Mouse (Mus musculus): ENCODE results near the gene Cnbp. TPM values are rescaled to one million over a fixed set of nuclear protein-coding genes. Genes with fewer than 3 reads are reported as not detected.

Gene Cnbp
- total RNA-seq, 2 experiments from 2014 or later, result 452 to 474 TPM

DNA sequence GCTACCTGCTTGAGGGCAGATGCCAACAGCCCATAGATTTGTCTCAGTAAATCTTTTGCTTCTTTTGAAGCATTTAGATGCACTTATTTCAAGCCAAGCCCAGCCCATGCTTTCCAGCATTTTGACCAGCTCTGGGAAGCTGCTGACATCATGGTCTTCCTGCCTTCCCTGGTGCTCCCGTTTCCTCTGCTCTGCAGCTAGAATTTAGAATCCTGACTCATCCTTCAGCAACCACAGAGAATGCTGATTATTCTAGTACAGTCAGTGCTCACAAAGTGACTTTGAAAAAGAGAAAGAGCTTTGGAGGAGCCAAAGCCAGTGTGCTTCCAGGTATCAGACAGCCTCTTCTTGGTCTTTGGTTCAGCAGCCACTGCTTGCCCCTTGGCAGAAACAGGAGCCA, 6.2 kb upstream of the Cnbp start:
- intact Hi-C loops (cut with DNase I; ENCODE audit: low total_unique reads), result no loop called here
- DNase-seq, result no peak

DNA sequence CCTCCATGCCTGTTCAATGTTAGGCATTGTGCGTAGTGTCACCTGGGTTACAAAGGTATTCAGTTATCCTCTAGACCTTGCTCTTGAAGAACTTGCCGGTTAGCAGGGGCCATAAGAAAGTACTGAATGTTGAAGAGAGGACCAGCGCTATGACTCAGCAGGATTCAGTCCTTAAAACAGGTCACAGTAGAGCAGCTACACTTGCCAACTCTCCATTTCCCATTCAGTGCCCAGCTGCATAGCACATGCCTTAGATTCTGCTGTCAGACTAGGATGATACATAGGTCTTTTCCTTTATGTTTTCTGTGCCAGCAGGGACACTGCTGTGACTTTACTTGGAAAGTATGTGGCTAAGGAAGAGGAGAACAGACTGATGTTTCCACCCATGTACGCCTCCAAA, 2.5 kb upstream of the Cnbp start:
- intact Hi-C loops (cut with DNase I; ENCODE audit: low total_unique reads), result no loop called here
- no peak for DNase-seq

DNA sequence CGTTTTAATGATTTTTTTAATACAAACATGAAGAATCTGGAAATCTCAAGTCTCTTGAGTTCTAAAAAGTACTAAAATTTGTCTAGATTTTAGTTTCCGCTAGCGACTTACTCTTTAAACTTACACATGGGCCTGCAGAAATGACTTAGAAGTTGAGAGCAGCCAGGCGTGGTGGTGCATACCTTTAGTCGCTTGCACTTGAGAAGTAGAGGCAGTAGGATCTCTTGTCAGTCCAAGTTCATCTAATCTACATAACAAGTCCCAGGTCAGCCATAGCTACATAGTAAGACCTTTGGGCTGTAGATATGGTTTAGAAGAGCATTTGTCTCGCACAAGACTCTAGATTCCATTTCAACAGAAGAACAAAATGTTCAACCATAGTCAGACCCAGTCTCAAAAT, 965 bp upstream of the Cnbp start:
- intact Hi-C loops (cut with DNase I; ENCODE audit: low total_unique reads), result no loop called here
- no peak for DNase-seq

DNA sequence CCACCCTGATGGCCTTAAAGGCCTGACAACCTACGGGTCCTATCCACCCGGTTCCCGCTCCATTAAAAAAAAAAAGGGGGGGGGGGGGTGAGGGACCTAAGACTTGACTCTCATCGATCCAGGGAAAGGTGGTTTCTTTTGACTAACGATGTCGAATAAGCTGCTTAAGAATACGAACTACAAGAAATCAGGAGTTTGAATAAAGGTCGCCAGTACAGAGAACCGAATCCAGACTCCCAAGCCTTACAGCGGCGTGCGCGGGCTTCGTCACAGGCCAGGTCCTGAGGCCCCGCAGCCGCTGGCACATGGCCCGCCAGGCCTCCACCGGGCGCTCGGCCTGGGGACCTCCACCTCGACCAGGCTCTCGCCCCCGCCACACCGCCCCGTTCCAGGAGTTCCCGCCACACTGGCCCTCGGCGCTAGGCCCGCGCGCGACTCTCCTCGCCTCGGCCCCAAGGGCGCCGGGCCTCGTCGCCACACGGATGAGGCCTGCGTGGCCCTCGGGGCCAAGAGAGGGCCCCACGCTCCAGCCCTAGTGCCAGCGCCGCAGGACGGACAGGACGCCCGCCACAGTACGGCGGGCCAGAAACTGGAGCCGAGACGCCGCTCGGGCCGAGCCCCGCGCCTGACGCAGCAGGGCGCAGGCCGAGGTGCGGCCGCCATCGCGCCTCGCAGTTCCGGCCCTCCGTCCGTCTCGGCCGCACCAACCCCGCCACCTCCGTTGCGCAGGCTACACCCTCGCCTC, 579 bp downstream of the Cnbp start:
- intact Hi-C loops (cut with DNase I; ENCODE audit: low total_unique reads), result no loop called here
- DNase-seq, result peak; percentile 66

DNA sequence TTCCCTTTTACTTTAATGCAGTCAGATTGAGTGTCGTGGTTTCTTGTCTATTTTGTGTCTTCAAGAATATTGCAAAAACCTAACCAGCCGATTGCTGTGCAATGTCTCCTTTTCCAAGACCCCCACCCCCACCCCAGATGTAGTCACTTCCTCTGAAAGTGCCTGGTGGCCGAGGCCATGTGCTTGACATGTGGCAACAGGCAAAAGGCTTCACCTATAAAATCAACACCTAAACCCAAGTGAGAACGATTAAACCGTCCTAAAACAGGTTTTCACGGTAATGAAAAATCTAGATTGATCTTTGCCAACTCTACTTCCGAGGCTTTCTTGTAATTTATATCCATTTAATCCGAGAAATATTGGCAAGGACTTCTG, 1.1 kb downstream of the Cnbp start:
- intact Hi-C loops (cut with DNase I; ENCODE audit: low total_unique reads), result no loop called here
- no peak for DNase-seq

DNA sequence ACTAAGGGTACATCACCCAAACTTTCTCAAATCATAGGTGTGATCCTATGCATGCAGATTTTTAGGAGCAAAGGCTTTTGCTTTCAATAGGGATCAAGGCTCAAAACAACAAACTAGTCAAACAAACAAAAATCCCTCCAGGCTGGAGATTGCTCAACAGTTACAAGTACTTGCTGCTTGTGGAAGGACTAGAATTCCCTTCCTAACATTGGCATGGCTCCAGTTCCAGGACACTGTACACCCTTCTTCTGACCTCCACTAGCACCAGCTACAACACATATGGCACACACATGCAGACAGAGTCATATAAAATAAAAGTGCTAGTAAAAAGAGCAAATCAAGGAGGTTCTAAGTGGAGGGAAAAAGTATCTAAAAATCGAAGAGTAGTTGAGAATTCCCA, 4.1 kb downstream of the Cnbp start:
- intact Hi-C loops (cut with DNase I; ENCODE audit: low total_unique reads), result no loop called here
- no peak for DNase-seq

DNA sequence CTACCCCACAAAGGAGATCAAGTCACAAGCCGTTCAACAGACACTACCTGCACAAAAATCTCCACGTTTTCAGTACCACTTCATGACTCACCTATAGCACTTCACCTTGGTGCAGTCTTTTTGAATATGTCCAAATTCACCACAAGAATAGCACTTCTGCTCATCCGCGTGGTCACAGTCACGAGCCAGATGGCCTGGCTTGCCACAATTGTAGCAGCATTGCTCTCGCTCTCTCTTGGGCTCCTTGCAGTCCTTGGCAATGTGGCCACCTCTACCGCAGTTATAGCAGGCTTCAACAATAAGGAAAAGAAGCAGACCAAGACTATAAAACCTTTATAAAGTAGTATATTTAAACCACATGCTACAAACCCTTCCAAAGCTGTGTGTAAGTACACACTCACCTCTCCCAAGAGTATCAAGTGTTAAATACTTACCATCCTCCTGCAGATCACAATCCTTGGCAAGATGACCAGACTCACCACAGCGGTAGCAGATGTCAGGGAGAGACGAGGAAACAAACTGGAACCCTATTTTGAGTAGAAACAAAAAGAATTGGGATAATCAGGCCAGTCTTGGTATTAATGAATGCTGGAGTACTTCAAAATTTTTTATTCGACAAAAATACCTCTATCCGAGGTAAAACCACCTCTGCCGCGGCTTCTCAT, 5.7 kb downstream of the Cnbp start:
- intact Hi-C loops (cut with DNase I; ENCODE audit: low total_unique reads), result no loop called here
- DNase-seq, result no peak

DNA sequence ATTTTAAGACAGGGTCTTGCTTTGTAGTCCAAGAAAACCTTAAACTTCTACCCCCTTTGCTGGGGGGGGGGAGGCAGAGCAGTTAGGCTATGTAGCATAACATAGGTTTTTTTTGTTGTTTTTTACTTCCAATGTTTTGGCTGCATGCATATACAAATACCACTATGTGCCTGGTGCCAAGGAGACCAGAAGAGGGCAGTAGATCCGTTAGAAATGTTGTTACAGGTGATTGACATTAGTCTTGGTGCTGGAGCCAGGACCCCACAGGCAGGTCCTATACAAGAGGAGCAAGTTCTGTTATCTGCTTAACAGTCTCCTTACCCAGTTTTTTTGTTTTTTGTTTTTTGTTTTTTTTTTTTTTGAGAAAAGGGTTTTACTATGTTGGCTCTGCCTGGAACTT, 8.7 kb downstream of the Cnbp start:
- intact Hi-C loops (cut with DNase I; ENCODE audit: low total_unique reads), result no loop called here
- DNase-seq, result no peak

DNA sequence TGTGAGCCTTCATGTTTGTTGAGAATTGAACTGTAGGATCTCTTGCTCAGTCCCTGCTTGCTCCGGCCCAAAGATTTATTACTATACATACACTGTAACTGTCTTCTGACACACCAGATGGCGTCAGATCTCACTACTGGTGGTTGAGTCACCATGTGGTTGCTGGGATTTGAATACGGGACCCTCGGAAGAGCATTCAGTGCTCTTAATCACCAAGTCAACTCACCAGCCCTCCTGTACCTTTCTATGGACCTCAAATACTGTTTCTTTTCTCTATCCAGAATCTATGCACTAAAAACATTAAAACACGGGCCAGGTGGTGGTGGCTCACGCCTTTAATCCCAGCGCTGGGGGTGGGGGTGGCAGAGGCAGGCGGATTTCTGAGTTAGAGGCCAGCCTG, 9.3 kb downstream of the Cnbp start:
- DNase-seq, result no peak
- intact Hi-C loops (cut with DNase I; ENCODE audit: low total_unique reads), result no loop called here

DNA sequence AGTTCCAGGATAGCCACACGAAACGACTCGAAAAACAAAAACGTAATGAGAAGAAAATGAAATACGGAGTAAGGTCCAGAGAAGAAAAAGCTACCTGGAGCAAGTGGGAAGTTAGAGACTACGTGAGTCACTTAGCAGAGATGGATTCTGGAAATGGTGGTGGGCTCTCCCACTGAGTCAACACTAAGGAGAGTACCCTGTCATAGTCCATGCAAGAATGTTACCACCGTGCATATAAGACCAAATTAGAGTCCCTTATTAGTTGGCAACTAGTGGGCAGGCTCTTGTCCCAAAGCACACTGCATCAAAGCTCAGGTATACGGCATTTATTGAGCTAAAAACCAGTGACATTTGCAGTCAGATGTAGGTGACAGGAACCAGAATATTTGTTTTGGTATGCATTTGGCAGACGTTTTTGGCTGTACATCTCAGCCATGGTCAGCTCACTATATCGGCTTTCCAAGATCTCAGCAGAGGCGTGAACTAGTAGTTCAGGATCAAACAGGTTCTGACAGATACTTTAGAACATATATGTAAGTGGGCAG, 11.0 kb downstream of the Cnbp start:
- no peak for DNase-seq
- intact Hi-C loops (cut with DNase I; ENCODE audit: low total_unique reads), result no loop called here

DNA sequence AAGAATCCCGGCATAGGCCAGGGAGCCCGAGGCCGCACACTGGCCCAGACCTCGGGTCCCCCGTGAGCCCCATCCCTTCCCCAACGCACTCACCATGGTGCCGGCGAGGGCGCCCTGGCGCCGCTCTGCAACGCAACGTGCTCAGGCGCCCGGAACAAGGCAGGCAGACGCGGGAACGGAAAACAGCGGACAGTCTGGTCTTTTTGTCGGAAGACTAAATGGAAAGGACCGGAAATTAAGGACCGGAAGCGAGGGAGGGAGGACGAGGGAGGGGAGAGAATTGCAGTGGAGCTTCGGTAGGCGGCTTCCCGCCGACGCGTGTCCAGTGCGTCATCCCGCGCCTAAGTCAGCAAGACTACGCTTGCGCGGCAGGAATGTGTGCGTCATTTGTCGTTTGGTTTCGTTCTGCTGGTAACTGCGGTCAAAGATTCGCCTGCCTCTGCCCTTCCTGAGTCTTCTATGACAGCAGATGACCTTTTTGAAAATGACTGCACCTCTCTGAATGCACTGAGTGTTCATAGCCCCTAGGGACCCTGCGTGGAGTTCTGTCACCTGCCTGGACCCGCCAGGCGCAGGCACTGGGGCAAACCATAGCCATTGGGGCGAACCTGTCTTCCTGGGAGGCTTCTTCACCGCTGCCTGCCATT, 12.2 kb downstream of the Cnbp start, which contains the start of gene Isy1:
TSS of gene Isy1 (minus strand) at position 248 of the 647 bp plus-strand sequence.
- DNase-seq, result peak; percentile 92
- intact Hi-C loops (cut with DNase I; ENCODE audit: low total_unique reads), result no loop called here

DNA sequence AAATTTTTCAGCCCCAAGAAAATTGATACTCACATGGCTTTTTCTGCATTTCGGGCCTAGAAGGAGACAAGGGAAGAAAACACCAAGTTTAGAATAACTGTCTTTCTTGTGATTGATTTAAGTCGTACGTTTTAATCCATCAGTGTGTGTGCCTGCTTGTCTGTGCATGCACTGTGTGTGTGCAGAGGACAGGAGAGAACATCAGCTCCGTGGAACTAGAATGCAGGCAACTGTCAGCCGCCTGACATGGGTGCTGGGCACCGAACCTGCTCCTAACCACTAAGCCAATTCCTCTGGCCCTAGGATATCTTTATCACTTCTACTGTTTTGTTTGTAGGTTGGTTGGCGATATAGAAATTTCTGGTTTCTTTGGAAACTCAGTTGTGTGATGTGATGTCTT, 15.2 kb downstream of the Cnbp start, which contains the start of gene Gm45140:
TSS of gene Gm45140 (minus strand) at position 101 of the 400 bp plus-strand sequence.
- intact Hi-C loops (cut with DNase I; ENCODE audit: low total_unique reads), result no loop called here
- DNase-seq, result no peak

DNA sequence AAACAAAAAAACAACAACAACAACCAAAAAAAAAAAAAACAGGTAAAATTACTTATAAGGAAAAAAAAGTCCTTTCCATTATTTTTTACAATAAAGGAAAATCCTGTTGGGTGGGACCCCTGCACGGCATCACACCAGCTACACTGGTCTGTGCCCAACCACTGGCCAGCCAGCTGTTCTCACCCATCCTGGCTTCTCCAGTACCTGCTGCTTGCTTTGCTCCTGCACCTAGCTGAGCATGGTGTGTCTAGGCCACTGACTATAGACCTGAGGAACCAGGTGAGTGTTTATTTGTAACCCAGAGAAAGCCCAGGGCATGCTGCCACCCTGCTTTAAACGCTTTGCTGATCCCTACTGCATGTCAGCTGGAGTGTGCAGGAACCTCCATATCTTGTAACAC, 30.5 kb downstream of the Cnbp start:
- no peak for DNase-seq
- intact Hi-C loops (cut with DNase I; ENCODE audit: low total_unique reads), result no loop called here

DNA sequence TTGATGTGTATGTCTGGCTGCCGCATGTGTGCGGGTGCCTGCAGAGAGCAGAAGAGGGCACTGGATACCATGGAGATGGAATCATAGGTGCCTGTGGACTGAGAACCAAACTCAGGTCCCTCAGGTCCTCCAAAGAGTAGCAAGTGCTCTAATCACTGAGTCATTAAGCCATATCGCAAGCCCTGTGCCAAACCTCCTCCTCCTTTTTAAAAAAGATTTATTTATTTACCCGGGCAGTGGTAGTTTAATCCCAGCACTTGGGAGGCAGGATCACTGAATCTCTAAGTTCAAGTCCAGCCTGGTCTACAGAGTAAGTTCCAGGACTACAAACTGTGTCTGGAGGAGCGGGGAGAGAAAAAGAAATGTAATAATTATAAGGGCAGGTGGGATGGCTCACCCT, 36.4 kb downstream of the Cnbp start:
- intact Hi-C loops (cut with DNase I; ENCODE audit: low total_unique reads), result no loop called here
- no peak for DNase-seq

DNA sequence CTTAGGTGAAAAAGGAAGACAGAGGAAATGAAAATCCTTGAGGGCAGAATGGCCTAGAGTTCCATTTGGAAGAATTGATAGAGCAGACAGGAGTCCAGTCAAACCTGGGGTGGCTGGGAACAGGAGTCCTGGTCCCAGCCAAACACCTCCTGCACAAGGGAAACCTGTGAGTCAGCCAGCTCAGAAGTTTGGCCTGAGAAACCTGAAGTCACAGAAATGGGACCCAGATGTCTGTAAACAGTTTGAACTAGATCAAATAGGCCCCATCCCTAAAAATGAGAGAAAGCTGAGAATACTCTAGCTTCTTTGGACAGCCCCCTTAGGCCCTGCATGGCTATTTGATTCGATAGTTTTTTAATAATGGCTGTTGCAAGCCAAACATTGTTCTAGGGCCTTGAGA, 38.2 kb downstream of the Cnbp start:
- no peak for DNase-seq
- intact Hi-C loops (cut with DNase I; ENCODE audit: low total_unique reads), result no loop called here

DNA sequence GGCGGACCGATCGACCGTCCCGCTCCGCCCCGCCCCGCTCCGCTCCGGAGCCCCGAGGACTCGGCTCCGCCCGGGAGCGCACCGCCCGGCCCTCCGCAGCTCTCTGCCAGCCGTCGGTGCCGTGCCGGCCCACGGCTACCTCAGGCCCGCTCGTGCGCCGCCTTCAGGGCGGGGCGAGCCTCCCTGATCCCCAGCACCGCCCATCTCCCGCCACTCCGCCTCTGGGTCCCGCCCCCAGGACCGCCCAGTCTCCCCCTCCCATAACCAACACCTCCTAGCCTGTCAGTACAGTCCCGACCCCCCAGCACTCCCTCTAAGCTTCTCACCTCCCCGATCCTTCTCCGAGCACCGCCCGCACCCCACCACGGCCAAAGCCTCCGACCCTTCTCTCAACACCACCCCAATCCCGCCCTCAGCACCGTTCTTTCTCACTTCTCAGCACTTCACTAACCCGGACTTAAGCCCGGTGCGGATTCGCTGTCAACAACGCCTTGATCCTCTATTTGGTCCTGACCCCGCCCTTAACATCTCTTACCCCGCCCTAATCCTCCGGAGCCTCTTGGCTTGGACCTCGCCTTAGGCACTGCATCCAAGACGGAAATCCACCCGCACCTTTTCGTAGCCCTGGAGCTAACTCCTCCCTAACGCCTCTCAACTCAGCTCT, 39.1 kb downstream of the Cnbp start, which contains the start of gene Rab43:
TSS of gene Rab43 (minus strand) at position 490 of the 664 bp plus-strand sequence.
- DNase-seq, result peak; percentile 94
- intact Hi-C loops (cut with DNase I; ENCODE audit: low total_unique reads), result no loop called here

DNA sequence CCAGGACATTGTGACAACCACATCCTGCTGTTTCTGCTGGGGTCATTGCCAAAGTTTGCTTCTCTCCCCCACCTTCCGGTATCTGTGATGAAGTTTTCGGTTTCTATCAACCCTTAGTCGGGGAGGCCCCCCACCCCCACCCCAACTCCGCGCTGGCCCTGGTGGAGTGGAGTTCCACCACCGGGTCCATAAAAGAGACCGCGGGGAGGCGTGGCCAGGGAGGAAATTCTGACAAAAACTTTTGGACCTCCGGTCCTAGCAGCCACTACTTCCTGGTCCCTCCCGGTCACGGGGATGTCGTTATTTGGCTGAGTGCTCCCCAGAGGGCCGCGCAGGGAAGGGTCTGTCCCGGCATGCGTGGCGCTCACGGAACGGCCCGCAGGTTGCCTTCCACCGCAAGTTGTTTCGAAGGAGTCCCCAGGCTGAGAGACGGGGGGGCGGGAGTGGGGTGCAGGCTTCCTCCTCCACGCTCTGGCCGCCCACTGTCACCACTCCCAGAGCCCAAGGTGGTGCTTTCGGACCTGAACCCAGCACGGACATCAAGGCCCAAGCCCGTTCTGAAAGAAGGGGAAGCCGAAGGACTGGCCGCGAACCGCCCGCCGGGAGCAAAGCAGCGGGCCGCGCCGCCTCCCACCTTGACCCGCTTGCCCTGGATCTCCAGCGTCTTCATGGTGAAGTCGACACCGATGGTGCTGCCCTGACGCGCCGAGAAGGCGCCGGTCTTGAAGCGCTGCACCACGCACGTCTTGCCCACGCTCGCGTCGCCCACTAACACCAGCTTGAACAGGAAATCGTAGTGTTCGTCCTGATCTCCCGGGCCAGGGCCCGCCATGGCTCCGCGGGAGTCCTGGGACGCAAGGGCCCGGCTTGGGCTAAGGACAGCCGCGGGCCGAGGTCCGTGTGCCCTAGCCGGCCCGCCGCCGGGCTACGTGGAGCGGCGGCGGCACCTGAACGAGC, 39.9 kb downstream of the Cnbp start:
- intact Hi-C loops (cut with DNase I; ENCODE audit: low total_unique reads), result no loop called here
- DNase-seq, result peak; percentile 66

DNA sequence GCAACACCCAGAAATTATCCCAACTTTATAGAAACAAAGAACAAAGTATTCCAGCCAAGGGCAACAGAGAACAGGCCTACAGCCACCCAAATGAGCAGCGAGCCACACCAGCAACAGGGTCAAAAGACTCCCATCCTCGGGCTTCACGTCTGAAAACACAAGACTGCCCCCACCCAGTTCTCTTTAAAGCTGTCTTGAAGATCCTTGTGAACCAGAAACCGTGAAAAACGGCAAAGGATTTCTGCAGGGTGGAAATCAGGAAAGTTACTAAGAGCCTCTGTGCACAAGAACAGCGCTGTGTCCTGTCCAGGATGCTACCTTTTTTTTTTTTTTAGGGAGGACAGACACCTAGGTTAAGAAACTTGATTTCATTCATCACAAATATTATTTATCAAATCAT, 40.6 kb downstream of the Cnbp start:
- no peak for DNase-seq
- intact Hi-C loops (cut with DNase I; ENCODE audit: low total_unique reads), result no loop called here

DNA sequence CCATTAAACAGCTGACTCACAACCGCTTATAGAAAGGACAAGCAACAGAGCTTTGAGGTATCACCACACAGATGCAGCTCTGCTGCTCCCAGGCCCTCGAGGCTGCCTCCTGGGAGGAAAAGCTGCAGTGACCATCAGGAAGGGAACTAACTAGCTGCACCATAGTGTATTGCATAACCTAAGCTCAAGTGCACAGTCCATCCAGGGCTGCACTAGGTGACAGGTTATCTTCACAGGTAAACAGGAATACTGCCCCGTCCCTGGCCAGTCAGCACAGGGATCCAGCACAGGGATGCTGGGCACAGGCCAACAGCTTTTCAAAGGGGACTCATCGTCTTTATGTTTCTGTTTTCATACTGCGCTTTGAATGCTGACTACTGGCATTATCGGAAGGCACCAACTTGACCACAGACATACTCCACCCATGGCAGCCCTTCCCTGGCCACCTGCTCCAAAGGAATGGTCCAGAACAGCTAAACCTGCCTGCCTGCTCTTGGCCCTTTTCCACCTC, 41.2 kb downstream of the Cnbp start:
- DNase-seq, result no peak

More for the DNA sequence above, 41.2 kb downstream of the Cnbp start:
- intact Hi-C loops (cut with DNase I; ENCODE audit: low total_unique reads), result no loop called here

Data from gastrocnemius, postnatal 14 days (tissue).